Mouse (Mus musculus): Measurements from ENCODE around the gene Gm17332. TPM values are rescaled to one million over a fixed set of nuclear protein-coding genes. Genes with fewer than 3 reads are reported as not detected.
"Not testable (repeated sequence)": the region's sequence is repeated elsewhere in the genome, so short reads cannot be mapped to it uniquely, and the experiment has no call there.

The Gm17332 gene
- not detected in 2 replicates for polyA plus RNA-seq (2016; fragmentation: Nextera tagmentation; extraction: Ambion mirVana)

GRCm38 (mm10) chr11:31182362-31182761, at the start of gene Gm17332:
Gene Gm17332 (minus strand): TSS chr11:31182462.
- H3K9ac ChIP-seq, result no peak within 1 kb of the TSS
- H3K4me2 ChIP-seq (replicated peaks), result no peak within 1 kb of the TSS
- H3K9me3 ChIP-seq, result no peaks in the 10 kb centered on the region; the same call in 1 of the 2 replicates
- H3K4me1 ChIP-seq, result no peaks in the 10 kb centered on the region
- no peak within 1 kb of the TSS for H3K4me3 ChIP-seq
- H3K27ac ChIP-seq, result no peak within 1 kb of the TSS
- no peak for ATAC-seq (ENCODE audit: low FRiP score, low read depth)
- H3K36me3 ChIP-seq, result no peaks in the 10 kb centered on the region
- no peaks in the 10 kb centered on the region for H3K27me3 ChIP-seq (replicated peaks)

GRCm38 (mm10) chr11:31229966-31230365, 47.7 kb upstream of the Gm17332 start:
- H3K9me3 ChIP-seq, result no peaks in the 10 kb centered on the region
- no peak overlapping the region for H3K4me3 ChIP-seq
- no peak for ATAC-seq (ENCODE audit: low FRiP score, low read depth)
- H3K4me2 ChIP-seq (replicated peaks), result no peak overlapping the region
- WGBS, result 70% methylated on average over 4 of the region's 4 CpGs
- no peaks in the 10 kb centered on the region for H3K27me3 ChIP-seq (replicated peaks)
- H3K9ac ChIP-seq, result no peak overlapping the region
- H3K4me1 ChIP-seq, result no peaks in the 10 kb centered on the region
- no peaks in the 10 kb centered on the region for H3K36me3 ChIP-seq
- H3K27ac ChIP-seq, result no peak overlapping the region

GRCm38 (mm10) chr11:31225359-31225758, 43.1 kb upstream of the Gm17332 start:
- ATAC-seq (ENCODE audit: low FRiP score, low read depth), result no peak
- WGBS, result 88% methylated on average over 1 of the region's 1 CpGs

GRCm38 (mm10) chr11:31218009-31218408, 35.7 kb upstream of the Gm17332 start:
- no peak overlapping the region for H3K4me2 ChIP-seq (replicated peaks)
- ATAC-seq (ENCODE audit: low FRiP score, low read depth), result peak; percentile 74

More at GRCm38 (mm10) chr11:31225359-31225758, 43.1 kb upstream of the Gm17332 start:
- no peak overlapping the region for H3K4me2 ChIP-seq (replicated peaks)
- no peaks in the 10 kb centered on the region for H3K36me3 ChIP-seq
- no peak overlapping the region for H3K27ac ChIP-seq
- H3K9me3 ChIP-seq, result no peaks in the 10 kb centered on the region
- no peaks in the 10 kb centered on the region for H3K4me1 ChIP-seq
- H3K27me3 ChIP-seq (replicated peaks), result no peaks in the 10 kb centered on the region
- no peak overlapping the region for H3K4me3 ChIP-seq
- H3K9ac ChIP-seq, result no peak overlapping the region

GRCm38 (mm10) chr11:31195621-31196363, 13.5 kb upstream of the Gm17332 start:
- Histone ChIP-seq H3K9ac (no peak overlapping the region), H3K27me3 (replicated peaks) (no peaks in the 10 kb centered on the region), H3K4me1 (no peaks in the 10 kb centered on the region), H3K9me3 (no peaks in the 10 kb centered on the region), H3K27ac (no peak overlapping the region), H3K4me2 (replicated peaks) (no peak overlapping the region), H3K4me3 (no peak overlapping the region), H3K36me3 (no peaks in the 10 kb centered on the region)
- 76% methylated on average over 3 of the region's 3 CpGs for WGBS
- 0 out of 2 replicates have a peak, but pooled peaks have one; percentile 33 for ATAC-seq (ENCODE audit: low FRiP score, low read depth)

More at GRCm38 (mm10) chr11:31218009-31218408, 35.7 kb upstream of the Gm17332 start:
- H3K27ac ChIP-seq, result no peak overlapping the region
- no peaks in the 10 kb centered on the region for H3K27me3 ChIP-seq (replicated peaks)
- H3K9me3 ChIP-seq, result no peaks in the 10 kb centered on the region
- no peak overlapping the region for H3K4me3 ChIP-seq
- no peak overlapping the region for H3K9ac ChIP-seq
- H3K36me3 ChIP-seq, result no peaks in the 10 kb centered on the region
- H3K4me1 ChIP-seq, result no peaks in the 10 kb centered on the region

- Histone ChIP-seq H3K27ac (no peak overlapping the region), H3K4me3 (no peak overlapping the region), H3K4me2 (replicated peaks) (no peak overlapping the region), H3K9me3 (no peaks in the 10 kb centered on the region), H3K4me1 (no peaks in the 10 kb centered on the region), H3K27me3 (replicated peaks) (no peaks in the 10 kb centered on the region), H3K36me3 (no peaks in the 10 kb centered on the region), H3K9ac (no peak overlapping the region)
- ATAC-seq (ENCODE audit: low FRiP score, low read depth), result no peak
- 87% methylated on average over 2 of the region's 2 CpGs for WGBS
Observed at GRCm38 (mm10) chr11:31194761-31195160, 12.5 kb upstream of the Gm17332 start.

- H3K27me3 ChIP-seq (replicated peaks), result no peaks in the 10 kb centered on the region
- H3K9ac ChIP-seq, result no peak overlapping the region
- no peak overlapping the region for H3K4me3 ChIP-seq
- 20% methylated on average over 4 of the region's 4 CpGs for WGBS
- H3K36me3 ChIP-seq, result no peaks in the 10 kb centered on the region
- H3K4me1 ChIP-seq, result peaks cover 6% of the 10 kb centered on the region; the same call in 1 of the 2 replicates
- H3K9me3 ChIP-seq, result no peaks in the 10 kb centered on the region
- peak overlapping the region; percentile 61 for H3K4me2 ChIP-seq (replicated peaks)
- ATAC-seq (ENCODE audit: low FRiP score, low read depth), result peak; percentile 26
- no peak overlapping the region for H3K27ac ChIP-seq
Observed at GRCm38 (mm10) chr11:31170052-31170646, 12.1 kb downstream of the Gm17332 start.

- Histone ChIP-seq H3K36me3 (no peaks in the 10 kb centered on the region), H3K4me1 (peaks cover 6% of the 10 kb centered on the region; the same call in 1 of the 2 replicates), H3K27ac (no peak overlapping the region), H3K9me3 (no peaks in the 10 kb centered on the region), H3K4me3 (peak overlapping the region; percentile 38), H3K27me3 (replicated peaks) (no peaks in the 10 kb centered on the region), H3K9ac (no peak overlapping the region), H3K4me2 (replicated peaks) (peak overlapping the region; percentile 61)
- WGBS, result 5% methylated on average over 21 of the region's 21 CpGs
- ATAC-seq (ENCODE audit: low FRiP score, low read depth), result peak; percentile 92
Observed at GRCm38 (mm10) chr11:31169161-31170051, 12.9 kb downstream of the Gm17332 start.

GRCm38 (mm10) chr11:31168831-31169160, 13.5 kb downstream of the Gm17332 start:
- H3K9ac ChIP-seq, result no peak overlapping the region
- no peak for ATAC-seq (ENCODE audit: low FRiP score, low read depth)
- WGBS, result 45% methylated on average over 2 of the region's 2 CpGs
- peak overlapping the region; percentile 38; the same call in 1 of the 2 replicates for H3K4me3 ChIP-seq
- H3K4me2 ChIP-seq (replicated peaks), result peak overlapping the region; percentile 61
- H3K36me3 ChIP-seq, result no peaks in the 10 kb centered on the region
- peaks cover 6% of the 10 kb centered on the region; the same call in 1 of the 2 replicates for H3K4me1 ChIP-seq
- H3K27me3 ChIP-seq (replicated peaks), result no peaks in the 10 kb centered on the region
- no peak overlapping the region for H3K27ac ChIP-seq
- H3K9me3 ChIP-seq, result no peaks in the 10 kb centered on the region

- 93% methylated on average over 3 of the region's 3 CpGs for WGBS
- no peaks in the 10 kb centered on the region for H3K36me3 ChIP-seq
- no peak for ATAC-seq (ENCODE audit: low FRiP score, low read depth)
Observed at GRCm38 (mm10) chr11:31157021-31157420, 25.2 kb downstream of the Gm17332 start.

GRCm38 (mm10) chr11:31138394-31138793, 43.9 kb downstream of the Gm17332 start:
- H3K9ac ChIP-seq; H3K36me3 ChIP-seq; H3K27ac ChIP-seq; H3K4me3 ChIP-seq; H3K27me3 ChIP-seq (replicated peaks); H3K4me1 ChIP-seq; ATAC-seq (ENCODE audit: low FRiP score, low read depth); H3K4me2 ChIP-seq (replicated peaks); H3K9me3 ChIP-seq: not testable (repeated sequence)
- 69% methylated on average over 1 of the region's 1 CpGs for WGBS

More at GRCm38 (mm10) chr11:31157021-31157420, 25.2 kb downstream of the Gm17332 start:
- Histone ChIP-seq H3K4me1 (no peaks in the 10 kb centered on the region), H3K27me3 (replicated peaks) (no peaks in the 10 kb centered on the region), H3K4me3 (no peak overlapping the region), H3K9me3 (no peaks in the 10 kb centered on the region), H3K27ac (no peak overlapping the region), H3K4me2 (replicated peaks) (no peak overlapping the region), H3K9ac (no peak overlapping the region)

- not testable (repeated sequence) for H3K4me2 ChIP-seq (replicated peaks); H3K9ac ChIP-seq; H3K9me3 ChIP-seq; ATAC-seq (ENCODE audit: low FRiP score, low read depth); H3K36me3 ChIP-seq; H3K27me3 ChIP-seq (replicated peaks); H3K4me3 ChIP-seq; H3K27ac ChIP-seq; H3K4me1 ChIP-seq
- 94% methylated on average over 1 of the region's 1 CpGs for WGBS
Observed at GRCm38 (mm10) chr11:31134824-31135223, 47.4 kb downstream of the Gm17332 start.

Data from neural tube, embryonic 12.5 days (tissue).